Mouse (Mus musculus): ENCODE results near the gene Smpdl3a.
A peak's percentile ranks its signal among the peaks of the same experiment; 100 is the strongest.

Smpdl3a gene

DNA sequence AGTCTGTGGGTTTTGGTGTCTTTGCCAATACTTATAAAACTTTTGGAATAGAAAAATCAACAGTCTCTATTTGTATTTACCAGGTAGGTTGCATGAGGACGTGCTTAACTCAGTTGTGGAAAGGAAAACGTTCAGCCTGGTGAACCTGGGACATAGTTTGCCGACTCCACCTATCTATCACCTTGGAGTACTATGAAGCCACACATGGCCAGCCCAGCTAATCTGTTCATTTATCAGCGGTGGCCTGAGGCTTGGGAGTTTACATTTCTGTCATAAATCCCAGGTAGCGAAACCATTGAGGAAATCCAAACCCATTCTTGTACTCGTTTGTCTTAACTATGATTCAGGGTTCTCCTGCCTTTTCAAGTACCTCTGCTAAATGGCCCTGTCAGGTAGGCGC is at the start of gene Smpdl3a:
Gene Smpdl3a (plus strand): TSS at position 318 of the 400 bp plus-strand sequence.
- no peak for DNase-seq (ENCODE audit: low spot score)

- no peak for DNase-seq (ENCODE audit: low spot score)
Observed at GRCm38 (mm10) chr10:57745452-57745851, 48.7 kb upstream of the Smpdl3a start.

GRCm38 (mm10) chr10:57747127-57747526 is 47.0 kb upstream of the Smpdl3a start:
- no peak for DNase-seq (ENCODE audit: low spot score)

DNA sequence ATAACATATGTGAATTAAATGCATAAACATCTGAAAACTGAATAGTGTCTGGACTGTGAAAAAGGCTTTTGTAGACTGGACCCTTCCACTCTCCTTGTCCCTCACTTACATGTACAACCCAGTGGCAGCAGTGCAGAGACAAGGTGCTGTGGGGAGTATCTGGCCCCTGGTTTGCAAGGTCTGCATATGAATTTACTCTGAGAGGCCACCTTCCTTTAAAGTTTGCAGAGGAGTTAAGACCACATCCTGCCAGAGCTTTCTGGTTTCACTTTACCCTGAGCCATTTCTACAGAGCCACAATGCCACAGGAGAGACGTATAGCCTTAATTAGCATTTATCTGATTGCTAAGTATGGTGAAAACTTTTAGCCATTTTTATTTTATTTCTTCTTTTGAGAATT is 40.8 kb upstream of the Smpdl3a start:
- no peak for DNase-seq (ENCODE audit: low spot score)

DNA sequence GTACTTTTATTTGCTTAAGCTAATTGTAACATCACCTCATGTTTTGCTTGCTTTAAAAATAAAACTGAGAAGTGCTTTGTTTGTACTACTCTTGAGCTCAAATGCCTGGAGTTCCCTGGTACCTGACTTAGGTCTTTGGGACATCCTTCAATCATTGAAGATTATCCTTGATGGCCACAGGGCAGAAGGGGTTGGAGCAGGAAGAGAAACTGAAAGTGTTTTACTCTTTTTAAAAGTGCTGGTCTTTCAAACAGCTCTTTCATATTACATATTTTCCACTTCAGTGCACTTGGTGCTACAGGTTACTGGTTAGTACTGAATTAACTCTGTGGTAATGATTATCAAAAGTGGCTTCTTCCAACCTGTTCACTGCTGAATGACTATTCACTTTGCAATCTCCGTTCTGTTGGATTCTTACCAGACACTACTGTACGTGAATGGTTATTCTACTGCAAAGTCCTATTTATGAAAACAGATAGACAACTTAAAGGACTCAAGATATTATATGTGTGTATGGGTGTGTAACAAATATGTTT is 38.9 kb upstream of the Smpdl3a start:
- DNase-seq (ENCODE audit: low spot score), result no peak

- DNase-seq (ENCODE audit: low spot score), result no peak
Observed at GRCm38 (mm10) chr10:57758999-57759398, 35.1 kb upstream of the Smpdl3a start.

DNA sequence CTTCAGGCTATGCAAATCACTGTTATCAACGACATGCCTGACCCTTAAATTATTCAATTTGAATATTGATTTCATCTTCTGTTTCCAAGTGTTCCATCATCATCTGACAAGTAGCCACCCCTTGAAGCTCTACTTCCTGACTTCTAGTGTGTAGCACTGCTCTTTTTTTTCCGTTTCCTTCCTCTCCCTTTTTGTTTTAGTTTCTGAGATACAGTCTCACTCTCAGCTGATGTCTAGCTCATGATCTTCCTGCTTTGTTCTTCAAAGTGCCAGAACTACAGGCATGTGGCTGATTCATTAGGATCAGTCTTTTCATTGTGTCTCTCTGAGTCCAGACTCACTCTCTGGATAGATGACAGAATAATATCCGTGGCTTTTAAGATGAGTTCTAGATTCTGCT is 33.4 kb upstream of the Smpdl3a start:
- DNase-seq (ENCODE audit: low spot score), result no peak

DNA sequence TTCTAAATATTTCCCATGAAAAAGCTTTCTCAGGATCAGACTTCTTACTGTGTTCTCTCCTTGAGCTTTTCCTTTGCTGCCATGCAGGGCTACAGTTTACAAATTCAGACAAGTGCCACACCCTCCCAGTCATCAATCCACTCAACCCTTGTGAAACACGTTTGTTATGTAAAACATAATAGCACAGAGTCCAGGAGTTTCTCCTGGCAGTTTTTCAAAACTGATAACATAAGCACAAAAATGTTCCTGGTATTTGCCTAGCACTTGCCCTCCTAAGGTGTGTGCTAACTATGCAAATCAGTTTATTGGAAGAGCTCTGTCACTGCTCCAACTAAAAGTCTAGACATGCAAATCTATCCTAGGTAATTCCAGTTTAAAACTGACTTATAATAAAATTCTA is 31.1 kb upstream of the Smpdl3a start:
- no peak for DNase-seq (ENCODE audit: low spot score)

DNA sequence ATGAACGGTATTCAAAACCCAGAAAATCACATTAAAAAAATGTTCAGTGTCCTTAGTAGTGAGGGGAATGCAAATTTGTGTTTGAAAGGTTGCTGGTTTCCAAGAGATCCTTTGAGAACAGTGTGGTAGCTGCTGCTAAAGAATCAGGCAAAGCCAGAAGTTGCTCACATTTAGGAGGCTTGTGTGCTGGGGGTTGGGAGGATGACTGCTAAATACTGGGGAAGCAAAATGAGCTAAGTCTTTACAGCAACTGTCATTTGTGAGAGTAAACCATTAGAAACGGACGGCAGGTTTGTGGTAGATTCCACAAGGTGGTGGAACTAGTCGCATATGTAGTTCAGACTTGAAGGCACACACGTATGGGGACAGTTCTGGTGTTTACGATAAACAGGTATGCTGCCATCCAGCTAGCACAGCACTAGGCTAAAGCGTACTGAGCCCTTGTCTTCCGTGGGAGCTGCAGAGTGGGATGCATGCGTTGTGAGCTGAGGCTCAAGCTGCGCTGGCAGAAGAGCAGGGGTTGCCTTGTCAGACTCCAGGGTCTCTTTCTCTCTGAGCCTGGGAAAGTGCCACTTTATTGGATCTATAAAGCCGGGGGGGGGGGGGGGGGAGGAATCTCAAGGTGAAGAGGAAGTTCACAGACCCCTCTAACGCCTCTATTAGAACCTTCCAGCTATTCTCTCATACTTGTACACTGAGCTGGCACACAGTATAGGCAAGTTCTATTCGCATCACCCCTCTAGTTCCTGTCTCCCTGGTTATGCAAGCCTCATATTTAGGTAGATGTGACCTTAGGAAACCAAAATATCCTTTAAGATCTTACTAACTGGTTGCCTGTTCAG is 10.6 kb upstream of the Smpdl3a start:
- no peak for DNase-seq (ENCODE audit: low spot score)

DNA sequence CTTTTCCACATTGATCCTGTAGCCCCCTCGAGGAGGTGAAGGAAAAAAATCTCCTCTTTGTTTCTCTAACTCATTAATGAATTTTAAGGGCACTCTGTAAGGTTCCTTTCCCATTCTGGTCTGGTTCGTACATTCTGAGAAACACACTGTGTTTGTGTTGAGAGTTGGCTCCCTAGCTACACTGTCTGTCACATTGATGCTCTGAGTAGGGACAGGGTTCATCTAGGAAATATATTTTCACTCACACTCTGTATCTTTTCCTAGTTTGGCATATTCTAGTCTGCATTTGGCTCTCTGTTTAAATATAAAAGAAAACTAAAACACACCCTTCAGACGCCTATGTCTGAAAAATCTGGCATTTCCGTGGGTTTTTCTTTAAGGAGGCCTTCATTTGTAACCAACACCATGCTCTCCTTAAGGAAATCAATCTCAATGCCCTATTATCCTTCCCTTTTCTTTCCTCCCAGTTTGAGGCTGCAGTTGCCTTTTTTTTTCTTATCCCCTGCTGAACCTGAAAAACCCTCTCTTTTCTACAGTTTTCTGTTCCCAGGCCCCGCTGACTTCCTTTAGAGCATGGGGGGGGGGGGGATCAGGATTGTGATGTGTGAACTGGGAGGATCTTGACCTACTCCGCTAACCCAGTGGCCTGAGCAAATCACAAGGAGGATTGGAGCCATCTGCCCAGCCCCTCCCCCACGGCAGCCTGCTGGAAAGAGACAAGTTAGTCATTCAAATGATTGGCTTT is 9.8 kb upstream of the Smpdl3a start:
- DNase-seq (ENCODE audit: low spot score), result no peak

DNA sequence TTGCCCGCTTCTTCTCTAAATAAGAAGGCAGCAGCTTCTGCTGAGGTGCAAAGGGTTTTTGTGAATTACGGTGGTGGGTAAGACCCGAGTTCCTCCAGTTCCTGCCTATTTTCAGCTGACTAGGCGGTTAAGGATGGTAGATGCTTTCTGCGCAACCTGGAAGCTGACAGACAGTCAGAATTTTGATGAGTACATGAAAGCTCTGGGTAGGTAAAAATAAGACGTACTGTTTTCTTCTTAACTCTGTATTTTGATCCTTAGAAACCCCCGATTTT is 9.3 kb upstream of the Smpdl3a start, which contains the start of gene Fabp7:
Gene Fabp7 (plus strand): TSS at position 6 of the 275 bp plus-strand sequence.
- DNase-seq (ENCODE audit: low spot score), result no peak

GRCm38 (mm10) chr10:57785552-57785951 is 8.6 kb upstream of the Smpdl3a start:
- DNase-seq (ENCODE audit: low spot score), result no peak

DNA sequence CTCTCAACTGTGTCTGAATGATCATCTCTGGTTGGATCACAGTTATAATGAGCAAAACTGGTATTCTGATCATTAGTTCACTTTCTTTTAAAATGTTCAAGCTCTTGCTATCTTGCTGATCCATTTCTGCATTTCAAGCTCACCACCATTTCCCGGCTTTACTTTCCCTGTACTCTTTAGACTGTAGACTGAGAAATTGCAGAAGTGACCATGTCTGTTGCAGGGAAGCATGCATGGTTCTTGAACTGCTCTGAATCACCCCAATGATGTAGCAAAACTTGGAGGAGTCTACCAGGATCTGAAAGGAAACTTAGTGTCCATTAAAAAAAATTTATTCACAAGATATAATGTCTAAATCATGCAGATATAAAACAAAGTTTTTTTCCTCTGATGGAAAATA is 1.2 kb upstream of the Smpdl3a start:
- DNase-seq (ENCODE audit: low spot score), result no peak

- DNase-seq (ENCODE audit: low spot score), result peak; percentile 19
Observed at GRCm38 (mm10) chr10:57794491-57795461, 641 bp downstream of the Smpdl3a start.

GRCm38 (mm10) chr10:57795542-57795941 is 1.4 kb downstream of the Smpdl3a start:
- DNase-seq (ENCODE audit: low spot score), result no peak

DNA sequence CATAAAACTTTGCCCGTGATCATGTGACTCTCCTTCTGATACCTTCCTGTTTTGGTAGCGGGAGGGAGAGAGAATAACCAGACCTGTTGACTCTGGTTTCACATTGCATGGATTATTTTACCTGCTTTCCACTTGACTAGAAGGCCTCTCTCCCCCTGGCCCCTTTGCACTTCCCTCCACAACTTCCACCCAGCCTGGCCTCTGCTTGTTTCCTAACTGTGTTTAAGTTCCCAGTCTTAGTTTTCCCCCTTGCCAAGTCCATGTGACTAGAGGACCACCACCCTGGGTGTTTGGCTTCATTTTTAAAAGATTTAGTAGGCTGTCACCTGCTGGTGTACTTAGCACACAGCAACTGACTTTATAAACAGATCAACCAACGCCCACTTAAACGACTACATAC is 1.9 kb downstream of the Smpdl3a start:
- DNase-seq (ENCODE audit: low spot score), result peak; percentile 20

DNA sequence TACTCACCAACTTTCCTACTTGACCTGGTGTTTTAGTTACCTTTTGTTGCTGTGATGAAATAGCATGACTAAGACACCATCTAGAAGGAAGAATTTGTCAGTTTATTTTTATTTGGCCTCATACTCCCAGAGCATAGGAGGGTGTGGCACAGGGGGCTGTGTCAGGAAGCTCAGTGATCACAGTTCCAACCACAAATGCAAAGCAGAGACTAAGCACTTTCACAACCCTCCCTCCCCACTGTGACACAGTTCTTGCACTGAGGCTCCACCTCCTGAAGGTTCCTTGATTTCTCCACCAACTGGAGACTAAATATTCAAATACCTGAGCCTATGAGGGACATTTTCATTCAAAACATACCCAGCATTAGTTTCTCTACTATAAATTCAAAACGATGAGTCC is 5.4 kb downstream of the Smpdl3a start:
- peak; percentile 2 for DNase-seq (ENCODE audit: low spot score)

DNA sequence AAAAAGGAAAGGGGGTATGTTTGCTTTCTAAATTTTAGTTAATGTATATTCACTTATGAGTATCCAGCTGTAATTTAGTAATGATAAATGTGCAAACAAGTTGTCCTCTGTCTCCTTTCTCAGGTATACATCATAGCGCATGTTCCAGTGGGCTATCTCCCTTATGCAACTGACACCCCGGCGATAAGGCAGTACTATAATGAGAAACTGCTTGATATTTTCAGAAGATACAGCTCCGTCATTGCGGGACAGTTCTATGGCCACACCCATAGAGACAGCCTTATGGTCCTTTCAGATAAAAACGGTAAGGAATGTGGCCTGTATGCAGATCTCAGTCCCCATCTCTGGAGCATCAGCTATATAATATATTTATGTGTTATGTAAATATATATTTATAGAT is 13.6 kb downstream of the Smpdl3a start:
- DNase-seq (ENCODE audit: low spot score), result peak; percentile 8

GRCm38 (mm10) chr10:57812161-57812856 is 18.2 kb downstream of the Smpdl3a start:
- no peak for DNase-seq (ENCODE audit: low spot score)

GRCm38 (mm10) chr10:57814295-57814694 is 20.2 kb downstream of the Smpdl3a start:
- no peak for DNase-seq (ENCODE audit: low spot score)

DNA sequence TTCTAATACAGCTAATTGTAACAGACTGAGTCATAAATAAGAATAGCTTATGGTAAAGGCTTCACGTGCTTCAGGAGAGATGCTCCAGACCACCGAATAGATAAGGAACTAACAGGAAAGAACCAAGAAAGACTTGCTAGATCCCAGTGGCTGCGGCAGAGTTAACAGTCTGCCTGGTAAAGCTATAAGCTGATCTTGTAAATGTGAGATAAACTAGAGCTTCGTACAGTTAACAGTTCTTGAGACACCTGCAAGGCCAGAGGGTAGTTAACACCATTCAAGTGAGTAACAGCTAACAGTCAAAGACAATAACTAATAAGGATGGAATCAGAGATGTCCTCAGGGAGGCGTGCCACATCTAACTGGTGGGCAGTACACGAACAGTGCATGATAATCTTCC is 21.7 kb downstream of the Smpdl3a start:
- no peak for DNase-seq (ENCODE audit: low spot score)
